Mouse (Mus musculus): ENCODE data around the gene Rfx7. TPM values are rescaled to one million over a fixed set of nuclear protein-coding genes. Genes with fewer than 3 reads are reported as not detected.
A peak's percentile ranks its signal among the peaks of the same experiment; 100 is the strongest.

The Rfx7 gene
- total and polyA plus RNA-seq, 2 experiments from 2014 or later: 3.1 to 18.9 TPM

DNA sequence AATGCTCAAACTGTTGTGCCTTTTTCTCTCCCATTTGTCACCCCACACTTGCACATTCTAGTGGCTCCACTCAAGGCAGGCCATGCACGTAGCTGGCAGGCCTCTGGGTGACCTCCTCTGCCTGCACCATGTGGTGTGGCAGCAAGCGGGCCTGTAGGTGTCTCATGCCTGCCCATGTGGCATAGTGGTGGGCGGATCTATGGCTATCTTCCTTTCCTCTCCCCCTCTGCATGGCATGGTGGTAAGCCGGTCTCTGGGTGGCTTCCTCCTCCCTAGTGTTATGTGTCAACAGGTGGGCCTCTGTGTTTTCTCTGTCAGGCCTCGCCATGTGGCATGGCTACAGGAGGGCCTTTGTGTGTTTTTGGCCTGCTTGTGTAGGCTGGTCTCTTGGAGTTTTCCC lies 123.6 kb downstream of the Rfx7 start:
- H3K9ac ChIP-seq (replicated peaks; ENCODE audit: low read depth, low read length): no peak overlapping the region
- ATAC-seq (ENCODE audit: insufficient read depth, low read depth) (peak; percentile 69), DNase-seq (ENCODE audit: low spot score) (no peak)
- H3K9me3 ChIP-seq (replicated peaks; ENCODE audit: control insufficient read depth, low read length): no peaks in the 10 kb centered on the region
- peak overlapping the region; percentile 32 for H3K27ac ChIP-seq (ENCODE audit: low read depth)
- H3K4me1 ChIP-seq (ENCODE audit: control insufficient read depth, insufficient read depth): peaks cover 14% of the 10 kb centered on the region
- H3K36me3 ChIP-seq (replicated peaks; ENCODE audit: control insufficient read depth, insufficient read depth, low read length): no peaks in the 10 kb centered on the region
- 48% methylated on average over 5 of the region's 5 CpGs for WGBS
- no peak overlapping the region for H3K4me3 ChIP-seq (ENCODE audit: low read depth, low read length)
- H3K27me3 ChIP-seq (ENCODE audit: control insufficient read depth, insufficient read depth, low read length): no peaks in the 10 kb centered on the region
- H3K4me2 ChIP-seq (ENCODE audit: low read depth, low read length): no peak overlapping the region
- TF ChIP-seq EP300 (IDR thresholded peaks at IDR 0.05; ENCODE audit: low read depth): no peak
- no peak for TF ChIP-seq CTCF (IDR thresholded peaks at IDR 0.05; ENCODE audit: low read depth)

DNA sequence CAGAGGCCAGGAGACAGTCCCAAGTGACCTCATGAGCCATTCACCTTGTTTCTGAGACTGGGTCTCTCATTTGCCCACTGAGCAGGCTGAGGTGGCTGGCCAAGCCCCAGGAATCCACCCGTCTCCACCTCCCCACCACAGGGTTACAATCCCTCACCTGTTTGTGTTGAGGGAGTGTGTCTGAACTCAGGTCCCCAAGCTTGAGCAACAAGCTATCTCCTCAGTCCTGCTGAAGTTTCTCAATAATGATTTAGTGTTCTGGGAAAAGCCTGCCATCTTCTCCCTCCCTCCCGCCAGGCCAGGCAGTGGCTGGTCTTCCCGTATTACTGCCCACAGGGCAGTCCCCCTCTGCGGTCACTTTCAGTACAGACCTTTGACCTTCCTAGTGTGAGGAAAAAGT lies 124.5 kb downstream of the Rfx7 start:
- DNase-seq (ENCODE audit: low spot score) (no peak), ATAC-seq (ENCODE audit: insufficient read depth, low read depth) (no peak)
- H3K9me3 ChIP-seq (replicated peaks; ENCODE audit: control insufficient read depth, low read length): no peaks in the 10 kb centered on the region
- TF ChIP-seq CTCF (IDR thresholded peaks at IDR 0.05; ENCODE audit: low read depth) (no peak), EP300 (IDR thresholded peaks at IDR 0.05; ENCODE audit: low read depth) (no peak)
- no peak overlapping the region for H3K9ac ChIP-seq (replicated peaks; ENCODE audit: low read depth, low read length)
- no peak overlapping the region for H3K4me2 ChIP-seq (ENCODE audit: low read depth, low read length)
- 66% methylated on average over 4 of the region's 4 CpGs for WGBS
- no peak overlapping the region for H3K4me3 ChIP-seq (ENCODE audit: low read depth, low read length)
- H3K4me1 ChIP-seq (ENCODE audit: control insufficient read depth, insufficient read depth): peaks cover 14% of the 10 kb centered on the region
- no peaks in the 10 kb centered on the region for H3K27me3 ChIP-seq (ENCODE audit: control insufficient read depth, insufficient read depth, low read length)
- no peaks in the 10 kb centered on the region for H3K36me3 ChIP-seq (replicated peaks; ENCODE audit: control insufficient read depth, insufficient read depth, low read length)
- H3K27ac ChIP-seq (ENCODE audit: low read depth): peak overlapping the region; percentile 65

DNA sequence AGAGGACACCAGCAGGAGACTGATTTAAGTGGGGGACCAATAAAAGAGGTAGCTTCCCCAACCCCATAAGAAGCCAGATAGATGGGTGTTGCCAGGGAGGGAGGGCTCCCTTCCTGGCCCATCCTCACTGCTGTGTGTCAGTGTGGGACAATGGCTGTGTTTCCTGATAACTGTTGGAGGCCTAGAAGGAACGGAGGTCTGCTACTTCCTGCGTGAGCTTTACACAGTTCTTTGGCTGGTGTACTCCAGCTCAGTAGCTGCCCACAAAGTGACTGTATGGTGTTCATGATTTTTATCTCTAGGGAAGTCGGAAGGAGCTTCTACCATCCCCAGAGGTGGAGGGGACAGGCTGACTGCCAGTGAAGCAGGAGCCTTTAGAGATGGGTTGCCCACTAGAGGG lies 124.9 kb downstream of the Rfx7 start:
- no peak overlapping the region for H3K9ac ChIP-seq (replicated peaks; ENCODE audit: low read depth, low read length)
- 45% methylated on average over 3 of the region's 3 CpGs for WGBS

DNA sequence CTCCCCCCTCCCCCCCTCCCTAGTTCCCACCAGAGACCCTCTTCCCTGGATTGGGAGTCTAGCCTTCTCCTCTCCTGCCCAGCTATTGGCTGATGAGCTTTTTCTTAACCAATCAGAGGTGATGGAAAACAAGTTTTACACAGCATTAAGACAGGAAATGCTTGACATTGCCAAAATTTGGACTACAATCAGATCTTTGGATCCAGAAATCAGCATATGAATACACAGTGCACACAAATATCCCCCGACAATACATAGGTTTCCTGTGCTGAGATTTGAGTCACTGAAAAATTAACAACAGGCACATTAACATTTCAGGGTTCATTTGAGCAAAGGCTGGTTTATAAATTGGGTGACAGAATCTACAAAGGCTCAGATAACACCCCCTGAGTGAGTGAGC lies 125.7 kb downstream of the Rfx7 start:
- DNase-seq (ENCODE audit: low spot score) (no peak), ATAC-seq (ENCODE audit: insufficient read depth, low read depth) (no peak)
- TF ChIP-seq EP300 (IDR thresholded peaks at IDR 0.05; ENCODE audit: low read depth) (no peak), CTCF (IDR thresholded peaks at IDR 0.05; ENCODE audit: low read depth) (no peak)
- peaks cover 14% of the 10 kb centered on the region for H3K4me1 ChIP-seq (ENCODE audit: control insufficient read depth, insufficient read depth)
- H3K4me3 ChIP-seq (ENCODE audit: low read depth, low read length): no peak overlapping the region
- no peak overlapping the region for H3K27ac ChIP-seq (ENCODE audit: low read depth)
- no peak overlapping the region for H3K4me2 ChIP-seq (ENCODE audit: low read depth, low read length)
- H3K36me3 ChIP-seq (replicated peaks; ENCODE audit: control insufficient read depth, insufficient read depth, low read length): no peaks in the 10 kb centered on the region
- no peak overlapping the region for H3K9ac ChIP-seq (replicated peaks; ENCODE audit: low read depth, low read length)
- 60% methylated on average over 1 of the region's 1 CpGs for WGBS
- no peaks in the 10 kb centered on the region for H3K9me3 ChIP-seq (replicated peaks; ENCODE audit: control insufficient read depth, low read length)
- H3K27me3 ChIP-seq (ENCODE audit: control insufficient read depth, insufficient read depth, low read length): no peaks in the 10 kb centered on the region

More for the DNA sequence above, 124.9 kb downstream of the Rfx7 start:
- Histone ChIP-seq H3K27ac (ENCODE audit: low read depth) (peak overlapping the region; percentile 65), H3K9me3 (replicated peaks; ENCODE audit: control insufficient read depth, low read length) (no peaks in the 10 kb centered on the region), H3K36me3 (replicated peaks; ENCODE audit: control insufficient read depth, insufficient read depth, low read length) (no peaks in the 10 kb centered on the region), H3K27me3 (ENCODE audit: control insufficient read depth, insufficient read depth, low read length) (no peaks in the 10 kb centered on the region), H3K4me2 (ENCODE audit: low read depth, low read length) (no peak overlapping the region), H3K4me3 (ENCODE audit: low read depth, low read length) (no peak overlapping the region), H3K4me1 (ENCODE audit: control insufficient read depth, insufficient read depth) (peaks cover 14% of the 10 kb centered on the region)
- DNase-seq (ENCODE audit: low spot score) (no peak), ATAC-seq (ENCODE audit: insufficient read depth, low read depth) (no peak)
- no peak for TF ChIP-seq CTCF (IDR thresholded peaks at IDR 0.05; ENCODE audit: low read depth)
- TF ChIP-seq EP300 (IDR thresholded peaks at IDR 0.05; ENCODE audit: low read depth): no peak

DNA sequence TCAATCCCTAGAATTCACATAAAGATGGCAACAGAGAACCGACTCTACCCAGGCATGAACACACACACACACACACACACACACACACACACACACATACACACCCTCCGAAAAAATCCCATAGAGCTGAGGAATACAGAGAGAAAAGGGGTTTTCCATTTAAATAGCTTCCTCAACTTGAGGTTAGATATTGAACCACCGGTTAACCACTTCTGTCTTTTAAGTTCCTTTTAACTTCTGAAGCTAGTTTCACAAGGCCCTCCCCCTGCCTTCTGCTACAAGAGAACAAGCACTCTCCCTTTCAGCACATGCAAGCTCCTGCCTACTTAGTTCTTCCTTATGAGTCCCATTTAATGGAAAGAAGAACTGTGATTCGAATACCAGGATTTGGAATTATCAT lies 128.1 kb downstream of the Rfx7 start:
- whole genome bisulfite sequencing: 73% methylated on average over 4 of the region's 4 CpGs
- Histone ChIP-seq H3K27ac (ENCODE audit: low read depth) (no peak overlapping the region), H3K4me2 (ENCODE audit: low read depth, low read length) (no peak overlapping the region), H3K36me3 (replicated peaks; ENCODE audit: control insufficient read depth, insufficient read depth, low read length) (peaks cover 8% of the 10 kb centered on the region; the same call in 1 of the 2 replicates), H3K4me1 (ENCODE audit: control insufficient read depth, insufficient read depth) (peaks cover 13% of the 10 kb centered on the region), H3K9me3 (replicated peaks; ENCODE audit: control insufficient read depth, low read length) (no peaks in the 10 kb centered on the region), H3K9ac (replicated peaks; ENCODE audit: low read depth, low read length) (no peak overlapping the region), H3K4me3 (ENCODE audit: low read depth, low read length) (no peak overlapping the region), H3K27me3 (ENCODE audit: control insufficient read depth, insufficient read depth, low read length) (no peaks in the 10 kb centered on the region)
- DNase-seq (ENCODE audit: low spot score) (no peak), ATAC-seq (ENCODE audit: insufficient read depth, low read depth) (no peak)
- TF ChIP-seq CTCF (IDR thresholded peaks at IDR 0.05; ENCODE audit: low read depth) (no peak), EP300 (IDR thresholded peaks at IDR 0.05; ENCODE audit: low read depth) (no peak)

DNA sequence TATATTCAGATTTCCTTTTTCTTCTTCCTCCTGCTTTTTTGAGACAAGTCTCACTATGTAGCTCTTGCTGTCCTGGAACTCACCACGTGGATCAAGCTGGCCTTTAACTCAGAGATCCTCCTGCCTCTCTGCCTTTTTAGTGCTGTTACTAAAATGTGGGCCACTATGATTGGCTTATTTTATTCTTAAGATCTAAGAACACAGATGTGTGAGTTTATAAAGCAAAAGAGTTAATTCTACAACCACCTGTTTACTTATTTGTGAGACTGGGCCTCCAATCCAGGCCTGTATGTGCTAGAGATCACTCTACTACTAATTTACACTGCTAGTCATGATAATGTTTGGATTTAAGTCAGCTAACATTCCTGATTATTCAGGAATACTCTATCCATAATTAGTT lies 128.9 kb downstream of the Rfx7 start:
- H3K4me1 ChIP-seq (ENCODE audit: control insufficient read depth, insufficient read depth): peaks cover 13% of the 10 kb centered on the region
- TF ChIP-seq CTCF (IDR thresholded peaks at IDR 0.05; ENCODE audit: low read depth): no peak
- TF ChIP-seq EP300 (IDR thresholded peaks at IDR 0.05; ENCODE audit: low read depth): no peak
- H3K27me3 ChIP-seq (ENCODE audit: control insufficient read depth, insufficient read depth, low read length): no peaks in the 10 kb centered on the region
- H3K9me3 ChIP-seq (replicated peaks; ENCODE audit: control insufficient read depth, low read length): no peaks in the 10 kb centered on the region
- no peak for DNase-seq (ENCODE audit: low spot score)
- 50% methylated on average over 1 of the region's 1 CpGs for WGBS
- H3K4me2 ChIP-seq (ENCODE audit: low read depth, low read length): no peak overlapping the region
- H3K27ac ChIP-seq (ENCODE audit: low read depth): peak overlapping the region; percentile 100
- H3K4me3 ChIP-seq (ENCODE audit: low read depth, low read length): no peak overlapping the region
- H3K36me3 ChIP-seq (replicated peaks; ENCODE audit: control insufficient read depth, insufficient read depth, low read length): peaks cover 14% of the 10 kb centered on the region; the same call in 1 of the 2 replicates
- ATAC-seq (ENCODE audit: insufficient read depth, low read depth): no peak
- no peak overlapping the region; the same call in 1 of the 2 replicates for H3K9ac ChIP-seq (replicated peaks; ENCODE audit: low read depth, low read length)
